Mouse (Mus musculus) retina, embryonic 14.5 days (tissue): ENCODE data around the gene Scrt2.

Experiments used
- DNase-seq: peaks from one replicate; pipeline ENCODE4 v3.0.0-alpha.2; 2015; ENCODE audit warnings: low spot score

Scrt2 gene

DNA sequence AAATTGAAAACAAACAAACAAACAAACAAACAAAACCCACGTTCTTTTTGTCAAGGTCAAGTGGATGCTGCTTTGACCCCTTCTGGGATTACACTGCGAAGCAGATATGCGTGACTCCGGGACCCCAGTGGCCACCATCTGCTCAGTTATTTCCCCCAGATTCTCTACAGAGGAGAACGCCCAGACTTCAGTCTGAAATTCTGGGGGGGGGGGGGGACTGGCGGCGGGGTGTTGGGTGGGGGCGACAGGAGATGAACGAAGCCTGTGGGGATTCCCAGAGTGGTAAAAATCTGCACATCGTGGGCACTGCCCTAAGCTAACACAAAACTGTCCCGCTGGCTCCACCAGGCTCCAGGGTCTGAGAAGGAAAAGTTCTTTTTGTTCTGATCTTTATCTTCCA lies 61.2 kb downstream of the Scrt2 start:
- no peak for DNase-seq

DNA sequence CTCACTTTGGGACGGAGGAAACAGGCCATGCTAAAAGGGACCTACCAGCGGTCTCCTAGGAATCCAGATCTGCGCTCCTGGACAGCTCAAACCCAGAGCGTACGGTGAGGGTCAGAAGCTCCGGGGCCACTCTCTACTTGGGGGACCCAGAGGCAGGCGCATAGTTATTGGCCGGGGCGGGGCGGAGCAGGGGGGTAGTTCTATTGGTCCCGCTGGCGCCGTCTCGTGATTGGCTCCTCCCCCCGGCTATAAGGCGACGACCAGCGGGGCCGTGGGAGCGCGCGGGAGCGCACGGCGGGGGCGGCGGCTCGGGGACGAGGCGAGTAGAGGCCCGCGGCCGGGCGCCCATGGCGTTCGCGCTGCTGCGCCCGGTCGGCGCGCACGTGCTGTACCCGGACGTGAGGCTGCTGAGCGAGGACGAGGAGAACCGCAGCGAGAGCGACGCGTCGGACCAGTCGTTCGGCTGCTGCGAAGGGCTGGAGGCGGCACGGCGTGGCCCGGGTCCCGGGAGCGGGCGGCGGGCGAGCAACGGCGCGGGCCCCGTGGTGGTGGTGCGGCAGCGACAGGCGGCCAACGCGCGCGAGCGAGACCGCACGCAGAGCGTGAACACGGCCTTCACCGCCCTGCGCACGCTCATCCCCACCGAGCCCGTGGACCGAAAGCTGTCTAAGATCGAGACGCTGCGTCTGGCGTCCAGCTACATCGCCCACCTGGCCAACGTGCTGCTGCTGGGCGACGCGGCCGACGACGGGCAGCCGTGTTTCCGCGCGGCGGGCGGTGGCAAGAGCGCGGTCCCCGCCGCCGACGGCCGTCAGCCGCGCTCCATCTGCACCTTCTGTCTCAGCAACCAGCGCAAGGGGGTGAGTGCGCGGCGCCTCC lies 62.2 kb downstream of the Scrt2 start, which contains the start of gene Tcf15:
Gene Tcf15 (plus strand): TSS at position 283 of the 879 bp plus-strand sequence.
- peak; percentile 66 for DNase-seq

DNA sequence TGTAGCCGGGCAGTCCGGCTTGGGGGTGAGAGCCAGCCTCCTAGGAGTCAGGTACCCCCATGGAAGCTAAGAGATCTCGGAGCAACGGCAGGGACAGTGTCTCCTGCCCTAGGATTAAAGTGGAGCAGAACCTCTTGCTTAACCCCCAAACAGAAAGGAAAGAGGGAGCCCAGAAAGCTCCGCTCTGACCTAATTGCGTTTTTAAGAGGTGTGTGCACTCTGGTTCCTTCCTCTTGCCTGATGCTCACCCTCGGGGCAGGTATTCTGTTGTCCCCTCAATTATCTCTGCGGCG lies 62.8 kb downstream of the Scrt2 start:
- DNase-seq, result no peak

DNA sequence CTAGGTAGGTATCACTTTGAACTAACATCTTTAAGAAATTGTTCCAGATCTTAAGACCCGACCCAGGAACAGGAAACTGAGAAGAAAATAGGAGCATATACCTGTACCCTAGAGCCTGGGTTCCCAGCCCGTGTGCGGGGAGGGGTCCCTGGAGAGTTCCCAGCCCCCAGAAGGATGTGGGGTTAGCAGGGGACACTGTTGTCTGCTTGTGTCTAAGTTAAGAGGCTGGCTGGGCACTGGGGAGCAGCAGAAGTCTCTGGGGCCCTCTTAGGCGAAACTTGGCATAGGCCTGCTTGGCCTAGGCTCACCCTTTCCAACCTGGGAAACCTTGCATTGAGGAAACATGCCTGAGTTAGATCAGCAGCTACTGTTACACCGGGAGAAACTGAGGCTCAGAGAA lies 63.2 kb downstream of the Scrt2 start:
- no peak for DNase-seq
